Mouse (Mus musculus): ENCODE measurements around the gene Mamdc2.

The Mamdc2 gene

DNA sequence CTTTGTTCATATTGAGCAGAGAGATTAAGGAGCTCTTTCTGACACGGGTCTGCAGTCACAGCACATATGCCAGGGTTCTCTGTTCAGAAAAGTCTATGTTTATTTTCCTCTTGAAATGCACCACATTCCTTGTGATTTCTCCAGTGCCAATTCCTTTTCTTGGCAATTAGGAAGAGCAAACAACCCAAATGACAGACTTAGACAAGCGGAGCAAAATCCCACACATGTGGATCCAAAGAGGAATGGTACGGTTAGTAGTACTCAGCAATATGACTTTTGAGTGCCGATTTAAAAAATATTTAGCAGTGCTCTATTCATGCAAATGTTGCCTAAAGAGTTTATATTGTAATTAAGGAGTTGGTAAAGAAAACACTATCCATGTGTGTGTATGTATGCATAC lies 87.7 kb downstream of the Mamdc2 start:
- DNase-seq (ENCODE audit: low spot score in 2 of 2), result no peak

DNA sequence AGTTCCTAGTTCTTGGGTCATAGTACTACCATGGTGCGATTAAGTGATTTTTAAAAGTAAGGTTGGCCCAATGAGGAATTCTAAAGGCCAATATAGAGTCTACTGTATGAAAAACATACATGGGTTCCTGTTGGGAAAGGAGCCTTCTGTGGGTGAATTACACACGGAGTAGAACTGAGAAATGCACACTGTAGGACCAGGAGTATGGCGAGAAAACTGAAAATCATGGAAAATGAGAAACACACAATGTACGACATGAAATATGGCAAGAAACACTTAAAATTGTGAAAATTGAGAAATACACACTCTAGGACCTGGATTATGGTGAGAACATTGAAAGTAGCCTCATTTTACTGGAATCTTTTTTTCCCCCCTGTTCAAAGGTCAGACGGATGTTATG lies 91.0 kb downstream of the Mamdc2 start:
- DNase-seq (ENCODE audit: low spot score in 2 of 2), result no peak

DNA sequence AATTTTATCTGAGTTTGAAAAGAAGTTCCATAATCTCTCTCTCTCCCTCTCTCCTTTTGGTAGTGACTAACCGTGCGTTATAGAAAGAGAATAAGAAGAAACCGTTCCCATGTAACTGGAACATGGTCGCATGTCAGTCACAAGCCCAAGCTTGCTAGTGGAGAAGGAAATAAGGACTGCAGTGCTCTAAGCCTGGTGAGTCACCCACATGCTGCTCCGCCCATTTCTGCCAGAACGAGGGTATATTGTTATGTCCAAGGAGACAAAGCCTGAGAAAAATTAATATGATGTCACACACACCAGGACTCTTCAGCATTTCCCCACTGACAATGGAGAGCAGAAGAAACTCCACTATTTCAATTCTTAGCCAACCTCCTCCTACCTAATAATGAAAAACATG lies 93.5 kb downstream of the Mamdc2 start:
- peak in 1 of 2 experiments; percentile 14 for DNase-seq (ENCODE audit: low spot score in 2 of 2)

DNA sequence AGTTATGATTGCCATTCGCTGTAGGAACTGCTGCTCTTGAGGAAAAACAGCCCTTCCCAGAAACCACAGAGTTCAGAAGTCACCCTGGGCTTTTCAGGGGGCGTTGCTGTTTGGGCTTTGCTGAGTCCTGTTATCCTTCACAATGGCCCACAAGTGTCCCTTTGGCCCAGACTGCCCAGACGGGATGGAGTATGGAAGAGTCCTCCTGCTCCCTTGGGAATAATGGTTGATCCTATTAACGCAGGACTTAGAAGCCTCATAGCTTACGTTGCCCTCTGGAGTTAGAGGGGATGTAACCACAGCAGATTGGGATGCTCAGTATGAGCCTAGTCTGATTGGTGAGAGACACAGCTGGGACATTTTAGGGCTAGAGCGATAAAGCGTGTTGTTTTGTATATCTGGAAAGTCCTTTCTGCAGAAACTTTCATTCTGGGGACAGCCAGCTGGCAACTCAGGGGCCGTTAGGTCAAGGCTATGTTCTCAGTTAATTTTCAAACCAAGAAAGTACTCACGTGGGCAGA lies 94.3 kb downstream of the Mamdc2 start:
- DNase-seq (ENCODE audit: low spot score in 2 of 2), result peak in 1 of 2 experiments; percentile 9

DNA sequence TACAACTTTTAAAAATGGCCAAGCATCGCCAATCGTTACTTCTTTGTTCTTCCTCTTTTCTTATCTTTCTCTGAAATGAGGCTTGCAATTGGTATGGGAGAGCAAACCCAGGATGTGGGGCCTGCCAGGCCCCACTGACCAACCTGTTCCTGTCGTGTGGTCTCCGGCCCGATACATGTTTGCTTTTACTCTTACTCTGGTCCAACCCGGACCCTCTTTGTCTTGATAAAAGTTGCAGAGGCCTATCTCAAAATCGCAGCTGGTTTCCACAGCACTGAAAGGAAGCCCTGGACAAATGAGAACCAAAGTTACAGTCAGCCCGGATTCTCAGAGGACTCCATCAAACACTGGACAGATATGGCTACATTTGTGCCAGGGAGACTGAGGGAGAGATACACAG lies 95.1 kb downstream of the Mamdc2 start:
- DNase-seq (ENCODE audit: low spot score in 2 of 2), result no peak

DNA sequence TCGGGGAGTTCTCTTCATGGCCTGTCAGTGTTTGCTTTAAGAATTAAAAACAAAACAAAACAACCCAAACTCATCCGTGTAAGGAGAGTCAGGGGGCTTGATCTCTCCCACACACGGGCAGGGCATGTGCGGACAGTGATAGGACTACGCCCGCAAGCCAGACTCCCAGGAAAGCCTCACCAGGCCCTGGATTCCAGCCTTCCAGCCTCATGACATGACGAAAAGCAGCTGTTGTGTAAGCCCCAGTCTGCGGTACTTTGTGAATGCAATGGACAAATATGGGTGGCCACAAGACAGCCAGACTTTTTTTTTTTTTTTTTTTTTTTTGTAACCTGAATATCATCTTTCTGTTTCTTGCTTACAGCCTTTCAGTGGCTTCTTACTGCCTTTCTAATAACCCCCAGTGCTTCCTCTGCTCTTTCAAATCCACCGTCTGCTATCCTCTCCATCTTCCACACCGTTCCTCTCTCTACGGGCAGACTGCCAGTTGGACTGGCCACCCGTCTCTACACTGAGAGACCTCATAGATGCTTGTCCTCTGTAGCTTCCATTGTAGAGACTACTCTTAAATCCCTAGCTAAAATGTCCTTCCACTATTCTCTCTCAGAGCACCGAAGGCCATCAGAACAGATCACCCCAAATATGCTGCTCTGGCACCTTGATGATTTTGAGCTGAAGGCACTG lies 96.3 kb downstream of the Mamdc2 start:
- peak in 1 of 2 experiments; percentile 11 for DNase-seq (ENCODE audit: low spot score in 2 of 2)

DNA sequence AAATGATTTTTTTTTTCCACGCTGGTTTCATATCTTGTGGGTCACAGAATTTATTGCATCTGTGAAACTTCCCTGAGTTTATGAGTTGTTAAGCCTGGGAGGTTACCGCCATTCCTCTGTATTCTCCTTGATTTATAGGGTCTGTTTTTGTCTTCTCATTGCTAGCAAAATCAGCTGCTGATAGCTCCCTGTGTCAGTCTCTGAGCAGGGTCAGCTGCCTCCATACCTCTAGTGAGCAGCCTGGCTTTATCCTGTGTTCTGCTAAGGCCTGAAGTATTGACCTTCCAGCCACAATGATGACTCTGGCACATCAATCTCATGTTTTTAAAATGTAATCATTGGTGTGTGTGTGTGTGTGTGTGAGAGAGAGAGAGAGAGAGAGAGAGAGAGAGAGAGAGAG lies 98.3 kb downstream of the Mamdc2 start:
- no peak for DNase-seq (ENCODE audit: low spot score in 2 of 2)

DNA sequence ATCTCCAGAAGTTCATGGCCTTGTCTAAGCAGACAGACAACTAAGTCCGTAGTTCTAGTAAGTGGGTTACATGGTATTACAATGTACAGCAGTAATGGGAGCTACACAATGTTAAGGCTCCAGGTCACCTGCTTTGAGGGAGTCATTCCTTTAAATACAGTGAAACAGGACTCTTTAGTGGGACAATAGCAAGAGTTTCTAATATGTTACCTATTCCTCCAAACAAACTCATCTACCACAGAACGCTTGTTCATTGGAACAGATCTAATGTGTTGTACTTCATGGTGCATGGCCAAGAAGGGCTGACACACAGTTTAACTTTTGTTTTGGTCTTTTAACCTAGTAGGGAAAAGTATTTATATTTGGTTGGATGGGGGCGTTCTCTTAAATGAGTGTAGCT lies 105.5 kb downstream of the Mamdc2 start:
- DNase-seq (ENCODE audit: low spot score in 2 of 2), result no peak

DNA sequence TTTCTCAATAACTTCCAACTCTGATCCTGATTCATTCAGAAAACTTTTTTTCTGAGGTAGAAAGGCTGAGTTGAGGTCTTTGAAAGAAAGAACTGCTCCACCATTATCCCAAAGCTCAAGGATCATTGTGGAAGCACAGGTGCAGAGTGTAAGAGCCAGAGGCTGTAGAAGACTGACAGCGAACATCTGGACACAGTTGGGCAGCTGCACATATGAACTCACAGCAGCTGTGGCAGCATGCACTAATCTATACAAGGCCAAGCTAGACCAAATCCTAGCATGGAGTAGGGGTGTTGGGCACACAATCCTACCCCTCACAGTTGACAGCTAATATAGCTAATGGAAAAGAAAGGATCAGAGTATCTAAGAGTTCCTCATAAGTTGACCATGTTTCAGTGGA lies 115.4 kb downstream of the Mamdc2 start:
- DNase-seq (ENCODE audit: low spot score in 2 of 2), result no peak

DNA sequence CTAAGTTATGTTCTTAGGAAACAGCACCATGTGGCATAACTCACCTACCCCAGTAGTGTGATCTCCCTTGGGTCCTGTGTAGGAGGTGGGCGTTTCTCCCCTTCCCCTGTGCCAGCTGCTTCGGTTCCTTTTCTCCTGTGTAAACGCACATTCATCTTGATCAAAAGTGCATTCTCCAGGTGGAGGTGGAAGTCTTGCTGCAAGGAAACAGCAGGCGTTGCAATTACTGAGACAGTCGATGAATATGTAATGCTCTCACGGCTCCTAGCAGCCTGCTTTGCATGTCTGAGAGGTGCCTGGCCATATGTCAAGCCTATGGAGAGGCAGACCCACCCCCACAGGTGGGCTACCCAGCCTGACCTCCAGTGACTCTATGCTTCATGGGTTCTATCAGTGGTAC lies 117.4 kb downstream of the Mamdc2 start:
- DNase-seq (ENCODE audit: low spot score in 2 of 2), result no peak

DNA sequence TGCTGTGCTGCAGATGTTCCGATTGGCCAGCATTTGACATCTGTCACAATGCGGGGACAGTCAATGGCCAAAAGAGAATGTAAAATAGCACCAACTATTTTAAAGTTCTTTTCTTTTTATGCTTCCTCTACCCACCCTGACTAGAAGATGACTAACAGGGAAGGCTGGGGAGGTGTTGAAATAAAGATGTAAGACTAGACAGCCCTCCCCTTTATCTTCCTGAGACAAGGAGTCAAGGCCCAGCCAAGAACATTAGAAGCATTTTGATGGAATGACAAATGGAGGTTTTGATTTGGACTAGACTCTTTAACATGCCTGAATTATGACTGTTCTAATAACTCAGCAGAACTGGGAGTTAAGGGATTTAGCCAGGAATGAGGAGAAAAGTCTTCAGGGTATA lies 118.9 kb downstream of the Mamdc2 start:
- DNase-seq (ENCODE audit: low spot score in 2 of 2), result no peak

DNA sequence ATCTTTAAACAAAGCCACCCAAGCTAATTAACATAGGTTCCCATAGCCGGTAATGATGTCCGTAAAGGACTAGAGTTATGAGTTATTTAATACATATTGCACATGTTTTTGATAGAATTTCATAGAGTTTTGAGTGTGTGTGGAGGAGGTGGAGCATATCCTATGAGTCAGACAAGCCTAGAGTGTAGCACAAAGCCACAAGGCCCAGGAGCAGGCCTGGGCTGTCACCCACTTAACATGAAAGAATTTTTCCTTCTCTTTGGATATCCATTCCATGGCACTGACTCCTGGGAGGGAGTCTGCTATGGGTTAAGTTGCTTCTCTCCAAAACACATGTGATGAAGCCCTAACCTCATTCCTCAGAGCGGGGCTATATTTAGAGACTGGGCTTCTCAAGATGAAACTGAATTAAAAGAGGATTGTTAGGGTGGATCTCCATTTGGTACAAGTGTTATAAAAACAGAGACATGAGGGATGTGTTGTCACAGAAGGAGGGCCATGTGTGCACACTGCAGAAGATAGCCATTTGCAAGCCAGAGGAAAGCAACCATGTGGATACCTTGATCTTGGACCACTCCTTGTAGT lies 121.1 kb downstream of the Mamdc2 start:
- DNase-seq (ENCODE audit: low spot score in 2 of 2), result no peak

DNA sequence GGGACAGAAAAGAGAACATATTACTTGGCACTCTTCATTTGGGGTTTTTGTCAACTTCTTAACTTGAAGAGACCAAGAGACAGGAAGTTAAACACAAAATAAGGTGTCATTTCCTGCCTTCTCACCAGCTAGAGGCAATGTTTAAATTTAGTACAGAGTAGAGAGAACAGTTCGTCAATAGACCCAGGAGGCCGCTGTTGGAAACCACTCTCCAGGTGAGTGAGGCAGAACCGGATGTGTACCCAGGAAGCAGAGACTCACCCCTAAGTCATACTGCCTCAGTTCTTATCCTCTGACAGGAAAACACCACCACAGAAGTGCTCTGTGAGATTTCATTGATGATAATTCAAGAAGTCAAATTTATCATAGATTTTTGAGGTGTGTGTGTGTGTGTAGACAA lies 125.1 kb downstream of the Mamdc2 start:
- DNase-seq (ENCODE audit: low spot score in 2 of 2), result no peak

DNA sequence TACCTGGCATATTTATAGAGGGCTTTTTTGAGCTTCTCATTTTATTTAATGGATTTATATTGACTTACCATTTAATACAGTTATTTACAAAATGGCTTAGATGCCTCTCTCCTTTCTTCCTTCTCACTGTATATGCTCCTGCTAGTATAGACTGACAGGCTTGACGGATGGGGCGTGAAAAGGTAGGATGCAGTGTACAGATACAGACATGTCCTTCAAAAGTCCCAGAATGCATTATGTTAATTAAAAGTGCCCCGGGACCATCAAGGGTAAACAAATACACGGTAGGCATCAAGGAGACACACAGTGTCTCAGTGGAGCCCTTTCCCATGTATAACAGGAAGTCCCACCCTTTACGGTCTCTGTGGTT lies 130.3 kb downstream of the Mamdc2 start:
- no peak for DNase-seq (ENCODE audit: low spot score in 2 of 2)

DNA sequence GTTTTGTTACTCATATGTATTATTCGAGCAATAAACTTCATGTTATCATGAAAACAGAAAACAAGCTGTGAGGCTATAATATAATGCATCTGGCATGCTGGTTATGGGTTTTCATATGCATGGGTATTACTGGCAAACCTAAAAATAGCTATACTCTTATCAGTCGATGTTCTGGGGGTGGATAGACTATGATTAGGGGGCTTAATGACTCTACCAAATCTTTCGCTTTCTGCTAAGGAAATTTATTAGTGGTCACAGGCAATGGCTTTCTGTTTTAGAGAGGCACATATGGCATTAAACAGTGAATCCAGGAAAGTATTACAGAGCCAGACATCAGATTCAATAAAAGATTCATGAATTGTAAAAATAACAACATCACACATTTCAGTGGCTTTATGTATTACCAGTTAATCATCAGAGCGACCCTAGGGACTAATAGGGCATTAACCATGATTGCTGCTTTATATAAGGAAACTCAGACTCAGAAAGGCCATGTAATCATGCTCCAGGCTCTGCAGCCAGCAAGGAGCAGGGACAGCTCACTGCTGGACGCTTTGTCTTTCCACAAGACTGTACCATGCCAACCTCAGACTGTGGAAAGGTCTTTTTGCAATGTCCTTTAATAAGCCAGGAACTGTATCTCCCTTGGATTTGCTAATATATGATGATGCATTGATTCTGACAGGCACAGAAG lies 130.8 kb downstream of the Mamdc2 start:
- no peak for DNase-seq (ENCODE audit: low spot score in 2 of 2)

DNA sequence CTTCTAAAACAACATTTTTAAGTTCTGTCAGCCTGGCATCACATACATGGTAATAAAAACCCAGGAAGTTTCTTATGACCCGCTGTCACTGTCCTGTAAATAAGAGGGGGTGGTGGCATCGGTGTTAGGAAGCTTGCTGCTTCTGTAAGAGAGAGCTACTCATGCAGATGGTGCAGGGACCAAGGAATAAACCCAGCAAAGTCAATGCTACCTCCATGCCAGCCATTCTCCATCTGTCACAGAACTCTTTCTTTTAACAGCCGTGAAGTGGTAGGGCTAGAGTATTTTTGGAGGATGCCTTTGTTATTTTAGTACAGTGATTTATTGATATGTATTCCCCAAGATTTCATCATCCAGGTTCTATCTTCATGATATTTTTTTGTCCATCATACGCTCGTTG lies 131.4 kb downstream of the Mamdc2 start:
- DNase-seq (ENCODE audit: low spot score in 2 of 2), result no peak

DNA sequence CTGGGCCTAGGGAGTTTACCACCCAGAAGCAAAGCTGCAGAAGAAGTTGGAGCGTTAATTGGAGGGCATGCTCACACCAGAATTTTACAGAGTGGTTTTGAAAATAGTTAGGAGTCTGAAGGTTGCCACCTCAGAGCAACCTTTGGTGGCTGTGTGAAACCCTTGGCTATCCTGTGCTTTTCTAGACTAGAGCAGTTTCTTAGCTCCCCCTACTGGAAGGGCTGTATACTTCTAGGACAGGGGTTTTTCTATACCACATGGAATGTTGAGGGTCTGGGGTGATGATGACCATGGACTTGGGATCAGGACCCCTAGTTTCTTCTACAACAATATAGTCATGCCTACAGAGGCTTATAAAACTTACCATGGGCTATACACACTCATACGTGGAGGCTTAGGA lies 138.3 kb downstream of the Mamdc2 start:
- no peak for DNase-seq (ENCODE audit: low spot score in 2 of 2)

DNA sequence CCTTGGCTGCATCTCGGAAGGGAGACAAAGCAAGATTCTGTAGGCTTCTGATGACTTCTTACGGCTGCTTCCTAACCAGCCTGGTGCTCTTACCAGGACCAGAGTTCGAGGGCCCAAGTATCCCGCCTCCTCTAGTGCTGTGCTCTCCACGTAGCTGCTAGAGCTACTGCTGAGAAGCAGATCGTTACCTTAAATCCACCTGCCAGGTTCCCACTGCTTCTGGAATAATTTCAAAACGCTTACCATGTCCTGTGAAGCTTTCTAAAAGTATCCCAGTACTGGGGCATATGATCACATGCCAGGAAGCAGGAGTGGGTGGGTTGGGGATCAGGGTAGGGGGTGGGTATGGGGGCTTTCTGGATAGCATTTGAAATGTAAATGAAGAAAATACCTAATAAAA lies 141.6 kb downstream of the Mamdc2 start:
- DNase-seq (ENCODE audit: low spot score in 2 of 2), result no peak

DNA sequence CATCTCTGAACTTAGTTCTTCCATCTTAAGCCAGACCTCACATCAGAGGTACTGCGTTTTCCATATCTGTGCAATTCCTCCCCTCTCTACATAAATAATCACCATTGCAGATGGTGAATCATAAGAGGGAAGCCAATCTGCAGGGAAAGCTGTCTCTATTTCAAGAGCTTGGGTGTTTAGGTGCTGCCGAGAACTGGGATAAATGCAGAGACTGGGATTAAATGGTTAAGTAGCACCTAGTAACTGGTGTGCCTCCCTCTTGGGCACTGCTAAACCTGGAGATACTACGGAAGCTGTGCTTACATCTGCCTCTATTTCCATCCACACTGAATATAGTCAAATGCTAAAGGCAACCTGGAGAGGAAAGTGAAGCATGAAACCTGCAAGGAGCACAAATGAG lies 148.3 kb downstream of the Mamdc2 start:
- no peak for DNase-seq (ENCODE audit: low spot score in 2 of 2)

DNA sequence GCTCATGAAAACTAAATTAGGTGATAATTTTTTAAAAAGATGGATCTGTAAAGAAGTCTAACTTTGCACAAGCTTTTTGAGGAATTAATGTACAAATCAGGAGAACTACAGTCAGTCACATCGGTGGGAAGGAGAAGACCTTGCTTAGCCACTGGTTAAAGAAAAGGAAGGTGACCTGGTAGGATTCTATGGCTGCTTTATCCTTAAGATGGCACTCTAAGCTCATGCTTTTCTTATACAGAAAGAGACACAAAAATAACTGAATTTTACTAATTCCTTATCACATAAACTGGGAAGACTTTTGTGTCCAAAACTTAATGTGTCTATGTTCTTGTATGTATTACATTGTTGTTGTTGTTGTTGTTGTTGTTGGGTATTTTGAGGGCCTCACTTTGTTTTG lies 149.3 kb downstream of the Mamdc2 start:
- no peak for DNase-seq (ENCODE audit: low spot score in 2 of 2)

DNA sequence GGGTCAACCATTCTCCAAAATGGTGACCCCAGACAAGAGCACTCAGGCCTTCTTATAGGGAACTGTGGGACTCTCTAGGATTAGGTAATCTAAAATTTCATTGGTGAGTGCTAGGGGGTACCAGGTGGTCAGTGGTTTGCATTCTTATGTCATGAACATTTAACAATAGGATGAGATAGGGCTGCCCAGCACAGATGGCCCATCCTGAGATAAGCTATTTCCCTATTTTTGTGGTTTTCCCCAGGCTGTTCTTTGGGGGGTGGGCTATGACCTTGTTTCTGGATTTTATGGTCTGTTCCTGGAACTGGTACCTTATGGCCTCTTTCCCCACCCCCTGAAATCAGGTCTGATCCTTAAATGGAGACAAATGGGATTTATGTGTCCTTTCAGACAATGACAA lies 151.1 kb downstream of the Mamdc2 start:
- no peak for DNase-seq (ENCODE audit: low spot score in 2 of 2)

DNA sequence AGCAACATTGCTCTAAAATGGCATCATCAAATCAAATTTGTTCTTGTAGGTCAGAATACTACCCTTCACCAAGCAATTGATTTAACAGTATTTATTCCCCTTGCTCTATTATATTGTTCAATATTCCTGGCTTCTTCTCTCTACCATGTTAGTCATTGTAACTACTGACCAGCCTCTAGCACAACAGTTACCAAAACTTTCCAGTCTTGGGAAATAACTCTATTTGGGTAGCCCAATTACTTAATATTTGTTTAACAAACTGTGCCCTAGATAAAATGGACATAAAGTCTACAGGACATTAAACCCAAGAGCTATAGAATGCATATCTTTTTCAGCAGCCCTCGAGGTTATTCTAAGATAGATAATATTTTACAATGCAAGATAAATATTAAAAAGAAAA lies 159.0 kb downstream of the Mamdc2 start:
- DNase-seq (ENCODE audit: low spot score in 2 of 2), result no peak
